In genomic region chr4:62965497-62966302, GRCm38 (mm10) we compare ENCODE assay signal across 9 mouse cellular contexts. TPM values are rescaled to one million over a fixed set of nuclear protein-coding genes. Genes with fewer than 3 reads are reported as not detected.
DNase-seq lines count a peak whose midpoint lies in the region; ATAC-seq and TF ChIP-seq lines count a peak whose summit lies in the region.
"Had no signal": no experiment of that assay in that cellular context is flagged by ENCODE, and none has a peak within 500 bp of the region (broad histone marks: within the 10 kb centered on the region; RNA-seq: fewer than 3 reads in every experiment).

Zfp618 (plus strand) TSS chr4:62965573.

- no peaks in the 10 kb centered on the region for H3K36me3 ChIP-seq in embryonic facial prominence, embryonic 11.5 days (replicated peaks; ENCODE audit: control insufficient read depth, insufficient read depth, low read depth, low read length)
- H3K36me3 ChIP-seq in hindbrain, embryonic 12.5 days, result no peaks in the 10 kb centered on the region
- no peaks in the 10 kb centered on the region for H3K36me3 ChIP-seq in liver, embryonic 15.5 days (replicated peaks)
- no peaks in the 10 kb centered on the region for H3K36me3 ChIP-seq in stomach, embryonic 16.5 days (ENCODE audit: control insufficient read depth, insufficient read depth, low read length)

- H3K4me1 ChIP-seq in embryonic facial prominence, embryonic 11.5 days (ENCODE audit: control insufficient read depth, insufficient read depth, low read length), result no peaks in the 10 kb centered on the region
- peaks cover 13% of the 10 kb centered on the region for H3K4me1 ChIP-seq in hindbrain, embryonic 12.5 days
- 0 out of 2 replicates have a peak, but pooled peaks cover 3% of the 10 kb centered on the region for H3K4me1 ChIP-seq in liver, embryonic 15.5 days (replicated peaks)
- peaks cover 4% of the 10 kb centered on the region; the same call in 1 of the 2 replicates for H3K4me1 ChIP-seq in stomach, embryonic 16.5 days (ENCODE audit: control insufficient read depth, insufficient read depth, low read length)

- DNase-seq in left cerebral cortex, adult 2 months (ENCODE audit: extremely low spot score in 1 of 2, low spot score in 2 of 2), result peak; percentile 19 to 33
- no peak for DNase-seq in left cerebral cortex, postnatal 14 days (ENCODE audit: low spot score in 2 of 2)
- peak; percentile 58 for DNase-seq in adrenal gland, postnatal 14 days
- peak; percentile 67 for DNase-seq in embryonic facial prominence, embryonic 11.5 days (ENCODE audit: low spot score)
- no peak for DNase-seq in layer of hippocampus, adult 8-10 months (ENCODE audit: low spot score in 2 of 2)

- peak within 1 kb of the TSS; percentile 100 for H3K9ac ChIP-seq in embryonic facial prominence, embryonic 11.5 days (replicated peaks; ENCODE audit: low read length)
- H3K9ac ChIP-seq in hindbrain, embryonic 12.5 days, result peak within 1 kb of the TSS; percentile 99
- peak within 1 kb of the TSS; percentile 60 for H3K9ac ChIP-seq in liver, embryonic 15.5 days
- peak within 1 kb of the TSS; percentile 99 for H3K9ac ChIP-seq in stomach, embryonic 16.5 days (ENCODE audit: low read length)

- intact Hi-C loops in left cerebral cortex, adult 2 months (cut with DNase I), result loop anchor here (2.0 to 5.0 kb wide), 3 partner anchors 143 to 185 kb away; no protein-coding TSS in a partner anchor
- intact Hi-C loops in left cerebral cortex, postnatal 14 days (cut with DNase I), result loop anchor here (2.0 to 10.0 kb wide), 2 partner anchors 149 to 185 kb away; no protein-coding TSS in a partner anchor

- no peaks in the 10 kb centered on the region for H3K9me3 ChIP-seq in embryonic facial prominence, embryonic 11.5 days (replicated peaks; ENCODE audit: control insufficient read depth, low read length)
- H3K9me3 ChIP-seq in hindbrain, embryonic 12.5 days (replicated peaks), result no peaks in the 10 kb centered on the region
- H3K9me3 ChIP-seq in liver, embryonic 15.5 days (replicated peaks), result no peaks in the 10 kb centered on the region
- H3K9me3 ChIP-seq in stomach, embryonic 16.5 days (replicated peaks; ENCODE audit: control insufficient read depth, low read length), result no peaks in the 10 kb centered on the region

- H3K4me2 ChIP-seq in embryonic facial prominence, embryonic 11.5 days (ENCODE audit: low read depth, low read length), result peak within 1 kb of the TSS; percentile 47
- peak within 1 kb of the TSS; percentile 70 for H3K4me2 ChIP-seq in hindbrain, embryonic 12.5 days (replicated peaks)
- H3K4me2 ChIP-seq in liver, embryonic 15.5 days, result peak within 1 kb of the TSS; percentile 56
- peak within 1 kb of the TSS; percentile 75 for H3K4me2 ChIP-seq in stomach, embryonic 16.5 days (ENCODE audit: low read depth, low read length)

- ATAC-seq in embryonic facial prominence, embryonic 11.5 days (replicated peaks; ENCODE audit: insufficient number of reproducible peaks, low FRiP score, low TSS enrichment, low read depth), result no peak; the same call in 1 of the 2 replicates
- peak; percentile 84 for ATAC-seq in hindbrain, embryonic 12.5 days (ENCODE audit: low FRiP score)
- ATAC-seq in liver, embryonic 15.5 days (ENCODE audit: insufficient read depth), result no peak
- peak; percentile 61; the same call in 1 of the 2 replicates for ATAC-seq in stomach, embryonic 16.5 days (ENCODE audit: insufficient read depth, low FRiP score)

- no peaks in the 10 kb centered on the region for H3K27me3 ChIP-seq in embryonic facial prominence, embryonic 11.5 days (ENCODE audit: control insufficient read depth, insufficient read depth, low read length)
- H3K27me3 ChIP-seq in hindbrain, embryonic 12.5 days, result no peaks in the 10 kb centered on the region
- peaks cover 42% of the 10 kb centered on the region for H3K27me3 ChIP-seq in liver, embryonic 15.5 days
- no peaks in the 10 kb centered on the region for H3K27me3 ChIP-seq in stomach, embryonic 16.5 days (ENCODE audit: control insufficient read depth, insufficient read depth, low read length)

- under 1% methylated on average over 25 of the region's 86 CpGs for WGBS in embryonic facial prominence, embryonic 11.5 days
- WGBS in hindbrain, embryonic 12.5 days, result 0% methylated on average over 32 of the region's 86 CpGs
- 0% methylated on average over 58 of the region's 86 CpGs for WGBS in liver, embryonic 15.5 days (ENCODE audit: insufficient replicate concordance)
- 0% methylated on average over 27 of the region's 86 CpGs for WGBS in stomach, embryonic 16.5 days

- H3K27ac ChIP-seq in left cerebral cortex, adult 2 months, result no peak within 1 kb of the TSS
- H3K27ac ChIP-seq in embryonic facial prominence, embryonic 11.5 days (replicated peaks; ENCODE audit: low read depth, low read length), result peak within 1 kb of the TSS; percentile 91
- peak within 1 kb of the TSS; percentile 95 for H3K27ac ChIP-seq in hindbrain, embryonic 12.5 days
- H3K27ac ChIP-seq in liver, embryonic 15.5 days (replicated peaks), result peak within 1 kb of the TSS; percentile 64
- peak within 1 kb of the TSS; percentile 88 for H3K27ac ChIP-seq in stomach, embryonic 16.5 days (ENCODE audit: low read length)

- peak within 1 kb of the TSS; percentile 60 for H3K4me3 ChIP-seq in left cerebral cortex, adult 2 months
- peak within 1 kb of the TSS; percentile 95 for H3K4me3 ChIP-seq in embryonic facial prominence, embryonic 11.5 days (ENCODE audit: low read depth, low read length)
- peak within 1 kb of the TSS; percentile 84 for H3K4me3 ChIP-seq in hindbrain, embryonic 12.5 days
- H3K4me3 ChIP-seq in liver, embryonic 15.5 days (replicated peaks), result peak within 1 kb of the TSS; percentile 59
- peak within 1 kb of the TSS; percentile 84 for H3K4me3 ChIP-seq in stomach, embryonic 16.5 days (replicated peaks; ENCODE audit: low read length)

- peak; percentile 49 for TF ChIP-seq CTCF in left cerebral cortex, adult 2 months (IDR thresholded peaks at IDR 0.05)

RNA-seq across cellular contexts. Expression of gene Zfp618, which starts in this region (rescaled TPM):
- total RNA-seq in left cerebral cortex, adult 2 months (2021), result 1 to 10 TPM; 5.9 to 6.2 TPM
- 1 to 10 TPM; 6.2 to 6.3 TPM for total RNA-seq in left cerebral cortex, postnatal 14 days (2021)
- 6.5 and 7.7 TPM in 2 replicates for total RNA-seq in adrenal gland, postnatal 14 days (2021)
- polyA plus RNA-seq in embryonic facial prominence, embryonic 11.5 days (2014; fragmentation: Nextera tagmentation; extraction: Ambion mirVana), result 27.3 and 32.7 TPM in 2 replicates
- 55.6 and 57.8 TPM in 2 replicates for polyA plus RNA-seq in hindbrain, embryonic 12.5 days (2016; fragmentation: Nextera tagmentation; extraction: Ambion mirVana)
- 4.3 and 5.6 TPM in 2 replicates for polyA plus RNA-seq in liver, embryonic 15.5 days (2015; fragmentation: Nextera tagmentation; extraction: Ambion mirVana)
- 23.1 and 24.0 TPM in 2 replicates for polyA plus RNA-seq in stomach, embryonic 16.5 days (2015; fragmentation: Nextera tagmentation; extraction: Ambion mirVana)
- 1 to 10 TPM; 3.3 to 4.4 (median 3.5) TPM for total RNA-seq in layer of hippocampus, adult 8-10 months (2022)
- total RNA-seq: neutrophil, adult 5-6 weeks had no signal

Comparison
In these comparisons a context has a peak if more than half of its experiments do, and no peak if none do; other contexts are left out.
1. DNase-seq: peak in left cerebral cortex, adult 2 months (2 of 2), adrenal gland, postnatal 14 days (single experiment) and embryonic facial prominence, embryonic 11.5 days (single experiment); none in left cerebral cortex, postnatal 14 days (0 of 2) and layer of hippocampus, adult 8-10 months (0 of 2).
2. ATAC-seq: peak in hindbrain, embryonic 12.5 days (single experiment) and stomach, embryonic 16.5 days (single experiment); none in embryonic facial prominence, embryonic 11.5 days (single experiment) and liver, embryonic 15.5 days (single experiment).
3. Peak in every context shown above with its lines, with median percentiles within 50 percentile points of each other: H3K4me3 ChIP-seq, H3K4me2 ChIP-seq and H3K9ac ChIP-seq.